Comparison of ENCODE assay signal across 16 mouse cellular contexts in genomic region chrX:159639991-159640390, GRCm38 (mm10).
"Had no signal": no experiment of that assay in that cellular context is flagged by ENCODE, and none has a peak within 500 bp of the region (broad histone marks: within the 10 kb centered on the region; RNA-seq: fewer than 3 reads in every experiment).

No protein-coding gene starts in this region.

- ATAC-seq: lung, postnatal 0 days had no signal

- H3K36me3 ChIP-seq: limb, embryonic 12.5 days; midbrain, embryonic 12.5 days; neural tube, embryonic 15.5 days; stomach, embryonic 15.5 days had no signal

- H3K4me1 ChIP-seq: limb, embryonic 12.5 days; midbrain, embryonic 12.5 days; neural tube, embryonic 15.5 days; stomach, embryonic 15.5 days had no signal

- H3K4me2 ChIP-seq: limb, embryonic 12.5 days; midbrain, embryonic 12.5 days; neural tube, embryonic 15.5 days; stomach, embryonic 15.5 days had no signal

- H3K9ac ChIP-seq: limb, embryonic 12.5 days; midbrain, embryonic 12.5 days; neural tube, embryonic 15.5 days; stomach, embryonic 15.5 days had no signal

- H3K4me3 ChIP-seq: layer of hippocampus, adult 2 months; limb, embryonic 12.5 days; megakaryocyte, embryonic 14.5 days; midbrain, embryonic 12.5 days; neural tube, embryonic 15.5 days; stomach, embryonic 15.5 days had no signal

- H3K27ac ChIP-seq: layer of hippocampus, adult 2 months; limb, embryonic 12.5 days; midbrain, embryonic 12.5 days; neural tube, embryonic 15.5 days; stomach, embryonic 15.5 days had no signal

- DNase-seq: kidney, adult 18-20 months; kidney, postnatal 10 days; kidney, postnatal 4 days; lung, adult 2 months; lung, postnatal 36 days; right cerebral cortex, adult 18-20 months; right cerebral cortex, postnatal 4 days; spleen, adult 18-20 months; thymus, postnatal 36 days had no signal

- H3K9me3 ChIP-seq: limb, embryonic 12.5 days; midbrain, embryonic 12.5 days; neural tube, embryonic 15.5 days; stomach, embryonic 15.5 days had no signal

- H3K27me3 ChIP-seq: neural tube, embryonic 15.5 days; stomach, embryonic 15.5 days had no signal
